Mouse (Mus musculus) cerebellum, postnatal 10 days (tissue): Measurements from ENCODE around the gene Col28a1.

Source experiments
- DNase-seq, 2 experiments: peaks; one replicate each; pipeline ENCODE4 v3.0.0; 2021; ENCODE audit warnings: mixed read lengths in 2 of 2

Gene Col28a1

GRCm38 (mm10) chr6:8118577-8118976 lies 73.8 kb downstream of the Col28a1 start:
- DNase-seq, result no peak

DNA sequence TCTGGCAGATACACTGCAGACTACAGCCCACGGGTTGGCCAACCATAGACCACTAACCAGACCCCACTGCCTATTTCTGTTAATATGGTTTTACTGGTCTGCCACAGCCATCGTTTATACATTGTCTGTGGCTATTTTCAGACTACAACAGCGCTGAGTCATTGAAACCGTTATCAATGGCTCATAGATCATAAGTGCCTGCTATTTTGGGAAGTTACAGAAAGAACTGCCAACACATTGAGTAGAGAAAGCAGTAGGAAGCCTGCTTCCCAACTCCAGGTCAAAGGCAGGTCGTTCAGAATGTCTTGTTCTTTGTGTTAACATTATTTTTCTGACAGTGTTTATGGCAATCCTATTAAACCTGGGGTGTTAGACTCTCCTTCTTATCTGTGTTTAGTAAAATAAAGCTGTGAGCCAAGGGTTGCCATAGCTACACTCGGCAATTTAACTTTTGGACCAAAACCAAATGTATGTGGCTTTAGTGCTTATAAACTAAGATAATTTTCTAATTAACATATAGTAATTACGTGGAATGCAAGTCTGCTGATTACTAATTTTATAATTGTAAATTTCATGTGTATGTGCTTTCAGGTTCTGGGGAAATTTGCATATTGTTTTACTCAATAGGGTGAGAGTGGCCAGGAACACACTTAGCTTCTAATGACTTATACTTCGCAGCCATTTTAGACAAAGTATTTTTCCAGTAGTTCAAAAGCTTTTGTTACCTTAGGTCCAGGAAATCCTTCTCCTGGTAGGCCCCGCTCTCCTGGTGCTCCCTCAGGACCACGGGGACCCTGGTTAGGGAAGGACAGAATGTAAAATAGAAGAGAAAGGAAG lies 86.3 kb downstream of the Col28a1 start:
- DNase-seq, result no peak

DNA sequence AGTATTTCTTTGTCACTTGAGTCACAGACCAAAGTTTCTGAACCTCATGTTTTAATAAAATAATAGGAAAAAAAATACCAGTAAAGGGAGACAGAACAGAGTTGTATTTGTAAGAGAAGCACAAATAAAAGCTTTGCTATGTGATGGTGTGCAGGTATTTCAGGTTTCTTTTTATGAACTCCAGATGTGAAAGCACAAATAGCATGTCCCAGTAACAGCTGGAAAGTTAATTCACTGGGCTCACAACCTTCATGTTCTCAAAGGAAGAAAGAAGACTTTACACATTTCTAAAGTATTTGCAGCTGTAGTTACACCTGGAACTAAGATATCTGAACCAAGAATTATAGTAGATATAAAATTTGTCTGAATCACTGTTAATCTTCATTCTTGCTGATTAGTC lies 91.2 kb downstream of the Col28a1 start:
- no peak for DNase-seq

- peak; percentile 80 to 86 for DNase-seq
Measured at GRCm38 (mm10) chr6:8095856-8096255, 96.6 kb downstream of the Col28a1 start.

DNA sequence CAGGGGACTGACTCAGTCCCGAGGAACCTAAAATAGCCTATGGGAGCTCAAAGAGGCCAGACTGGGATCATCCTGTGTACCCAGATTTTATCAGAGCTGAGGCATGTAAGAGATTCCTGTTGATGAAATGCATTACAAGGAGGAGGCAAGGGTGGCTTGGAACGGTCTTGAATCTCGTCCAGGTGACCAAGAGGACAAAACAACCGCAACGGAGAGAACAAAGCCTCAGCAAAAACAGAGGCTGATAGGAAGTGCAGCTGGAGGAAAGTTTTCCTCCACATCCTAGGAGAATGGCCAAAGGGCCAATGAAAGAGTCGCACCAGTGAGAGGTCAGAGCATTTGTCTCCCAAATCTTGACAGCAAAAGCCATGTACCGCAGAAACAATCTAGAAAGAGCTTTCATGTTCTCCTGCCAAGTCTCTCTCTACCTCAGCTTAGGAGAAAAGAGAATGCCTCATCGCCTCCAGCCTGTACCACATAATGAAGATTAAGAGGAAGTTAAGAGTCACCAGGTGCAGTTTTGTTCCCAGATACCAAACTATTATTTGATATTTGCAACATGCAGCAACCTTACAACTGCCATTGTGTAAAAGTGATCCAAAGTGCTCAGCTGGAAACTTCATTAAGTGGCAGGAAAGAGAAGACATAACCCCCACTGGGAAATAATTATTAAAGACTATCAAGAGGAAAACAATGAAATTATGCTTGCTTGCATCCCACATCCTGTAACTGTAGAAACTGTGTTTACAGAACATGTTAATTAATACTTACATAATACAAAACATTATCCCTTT lies 98.1 kb downstream of the Col28a1 start:
- no peak for DNase-seq

- DNase-seq, result no peak
Measured at GRCm38 (mm10) chr6:8093556-8093955, 98.9 kb downstream of the Col28a1 start.

DNA sequence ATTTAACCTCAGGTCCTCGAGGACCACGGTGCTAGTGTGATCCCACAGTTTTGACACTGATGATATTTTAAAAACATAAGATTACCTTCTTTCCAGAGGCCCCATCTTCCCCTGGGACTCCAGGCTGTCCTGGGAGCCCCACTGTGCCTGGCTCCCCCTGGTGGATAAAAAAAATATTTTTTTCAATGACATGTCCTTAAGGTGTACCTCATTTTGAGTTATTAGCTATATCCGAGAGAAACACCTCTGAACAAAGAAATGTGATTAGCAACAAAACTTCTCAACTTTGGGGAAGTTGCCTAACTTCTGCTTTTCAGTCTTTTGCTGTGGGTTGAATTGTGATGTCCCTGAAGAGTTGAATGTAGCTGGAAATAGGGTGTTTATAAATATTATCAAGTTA lies 105.6 kb downstream of the Col28a1 start:
- DNase-seq, result peak; percentile 42 to 76

DNA sequence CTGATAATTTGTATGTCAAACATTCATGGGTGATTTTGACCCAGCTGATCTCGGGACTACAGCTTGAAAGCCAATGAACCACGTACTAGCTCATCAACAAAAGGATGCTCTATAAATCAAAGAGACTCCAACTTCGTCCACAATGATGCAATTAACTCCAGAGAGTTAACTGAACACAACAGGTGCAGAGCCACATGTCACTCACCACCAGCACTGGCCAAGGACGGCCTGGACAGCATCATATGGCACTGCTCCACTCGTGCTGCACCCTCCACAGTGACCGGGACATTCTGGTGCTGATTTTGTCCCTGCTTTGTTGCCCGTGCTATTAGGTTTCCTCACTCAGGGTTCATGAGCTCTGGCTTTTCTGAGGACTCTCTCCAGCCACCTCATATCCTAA lies 107.6 kb downstream of the Col28a1 start:
- DNase-seq, result peak in 1 of 2 experiments; percentile 34

DNA sequence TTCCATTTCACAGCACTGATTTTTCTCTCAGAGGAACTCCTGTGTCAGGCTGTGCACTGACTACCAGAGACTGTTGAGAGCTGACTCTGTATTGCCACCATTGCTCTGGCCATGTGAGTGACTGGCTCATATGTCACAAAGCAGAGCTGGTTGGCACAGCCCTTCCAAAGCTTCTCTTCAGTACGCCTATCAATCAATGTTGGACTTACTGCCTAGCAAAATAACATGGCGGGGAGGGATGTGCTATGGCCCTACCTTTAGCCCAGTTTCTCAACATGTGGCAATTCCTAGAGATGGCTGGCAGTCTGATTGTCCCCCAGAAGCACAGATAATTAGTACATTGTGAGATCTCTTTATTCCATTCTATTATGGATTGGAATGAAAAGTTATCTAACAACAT lies 109.2 kb downstream of the Col28a1 start:
- DNase-seq, result no peak

DNA sequence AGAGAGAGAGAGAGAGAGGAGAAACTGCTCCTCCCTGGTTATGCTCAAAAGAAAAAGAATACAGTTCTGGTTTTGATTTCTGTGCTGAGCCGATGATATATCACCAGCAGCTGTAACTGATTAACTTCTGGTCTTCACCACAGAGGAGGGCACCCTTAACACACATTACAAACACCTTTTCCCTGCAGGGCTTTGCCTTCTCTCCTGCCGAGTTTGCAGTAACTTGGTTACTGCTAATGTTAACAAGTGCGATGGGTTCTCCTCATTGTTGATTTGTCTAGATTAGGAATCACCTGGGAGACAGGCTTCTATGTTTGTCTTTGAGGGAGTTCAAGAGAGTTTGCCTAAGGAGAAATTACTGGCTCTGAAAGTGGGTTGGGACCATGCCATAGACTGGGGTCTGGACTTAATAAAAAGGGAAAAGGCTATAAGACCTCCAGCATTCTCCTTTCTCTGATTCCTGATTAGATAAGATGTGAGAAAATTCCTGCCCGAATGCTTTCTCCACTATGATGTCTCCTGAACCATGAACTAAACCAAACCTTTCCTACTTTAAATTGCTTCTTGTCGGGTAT lies 114.8 kb downstream of the Col28a1 start:
- DNase-seq, result no peak

GRCm38 (mm10) chr6:8074914-8075313 lies 117.5 kb downstream of the Col28a1 start:
- DNase-seq, result no peak

GRCm38 (mm10) chr6:8068979-8069378 lies 123.4 kb downstream of the Col28a1 start:
- no peak for DNase-seq

DNA sequence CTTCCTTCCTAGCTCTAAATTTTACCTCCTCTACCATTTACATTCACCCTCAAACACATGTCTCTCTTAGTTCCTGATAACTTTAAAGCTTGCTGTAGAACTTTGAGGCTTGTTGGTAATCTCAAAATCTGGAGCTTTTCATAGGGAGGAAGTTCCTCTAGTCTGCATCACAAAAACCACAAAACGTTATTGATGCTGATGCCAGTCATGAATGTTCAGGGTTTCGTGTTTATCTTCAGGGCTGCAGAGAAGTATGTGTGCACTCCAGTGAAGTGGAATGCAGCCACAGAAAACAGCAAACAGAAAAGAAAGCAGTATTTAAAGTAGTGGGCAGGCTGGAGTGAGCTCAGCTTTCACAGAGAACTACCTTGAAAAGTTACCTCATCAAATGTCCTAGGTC lies 124.0 kb downstream of the Col28a1 start:
- DNase-seq, result no peak

- DNase-seq, result no peak
Measured at GRCm38 (mm10) chr6:8067124-8067523, 125.3 kb downstream of the Col28a1 start.

DNA sequence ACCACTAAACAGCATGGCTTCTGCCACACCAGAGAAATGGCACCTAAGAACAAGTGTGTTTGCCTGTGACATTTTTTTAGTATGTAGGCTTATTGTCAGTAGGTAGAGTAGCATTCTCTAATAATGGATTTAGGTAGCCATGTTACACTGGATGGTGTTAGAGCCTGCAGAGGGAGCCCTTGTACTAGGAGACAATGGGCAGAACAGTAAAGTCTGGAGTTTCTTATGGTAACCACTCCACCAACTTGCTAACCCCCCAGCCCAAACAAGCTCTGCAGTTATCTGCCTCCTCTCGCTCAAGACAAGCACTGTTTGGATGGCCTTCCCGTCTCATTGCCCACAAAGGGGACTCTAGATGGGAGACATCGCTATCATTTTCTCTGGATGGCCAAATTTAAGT lies 126.2 kb downstream of the Col28a1 start:
- peak; percentile 81 to 82 for DNase-seq

- DNase-seq, result no peak
Measured at GRCm38 (mm10) chr6:8059199-8059598, 133.2 kb downstream of the Col28a1 start.

GRCm38 (mm10) chr6:8048216-8048615 lies 144.2 kb downstream of the Col28a1 start:
- DNase-seq, result no peak

- DNase-seq, result no peak
Measured at GRCm38 (mm10) chr6:8046446-8046845, 146.0 kb downstream of the Col28a1 start.

- DNase-seq, result no peak
Measured at GRCm38 (mm10) chr6:8045825-8046224, 146.6 kb downstream of the Col28a1 start.

DNA sequence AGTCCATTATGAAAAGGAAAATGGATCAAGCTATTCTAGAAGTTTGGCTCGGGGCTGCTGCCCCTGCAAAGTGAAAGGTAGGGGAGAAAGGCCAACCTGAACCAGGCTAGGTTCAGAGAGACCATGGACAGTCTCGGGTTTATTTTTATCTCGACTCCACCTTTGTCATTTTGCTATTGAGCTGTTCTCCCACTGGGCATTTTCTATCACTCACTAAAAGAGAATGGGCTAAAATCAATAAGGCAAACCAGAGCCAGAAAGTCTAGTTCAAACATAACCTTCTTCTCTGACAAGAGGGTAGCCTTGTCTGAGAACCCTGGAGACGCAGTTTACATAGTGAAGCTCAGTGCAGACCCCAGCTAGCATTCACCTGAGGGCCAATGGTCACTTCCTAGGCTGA lies 163.7 kb downstream of the Col28a1 start:
- DNase-seq, result no peak

DNA sequence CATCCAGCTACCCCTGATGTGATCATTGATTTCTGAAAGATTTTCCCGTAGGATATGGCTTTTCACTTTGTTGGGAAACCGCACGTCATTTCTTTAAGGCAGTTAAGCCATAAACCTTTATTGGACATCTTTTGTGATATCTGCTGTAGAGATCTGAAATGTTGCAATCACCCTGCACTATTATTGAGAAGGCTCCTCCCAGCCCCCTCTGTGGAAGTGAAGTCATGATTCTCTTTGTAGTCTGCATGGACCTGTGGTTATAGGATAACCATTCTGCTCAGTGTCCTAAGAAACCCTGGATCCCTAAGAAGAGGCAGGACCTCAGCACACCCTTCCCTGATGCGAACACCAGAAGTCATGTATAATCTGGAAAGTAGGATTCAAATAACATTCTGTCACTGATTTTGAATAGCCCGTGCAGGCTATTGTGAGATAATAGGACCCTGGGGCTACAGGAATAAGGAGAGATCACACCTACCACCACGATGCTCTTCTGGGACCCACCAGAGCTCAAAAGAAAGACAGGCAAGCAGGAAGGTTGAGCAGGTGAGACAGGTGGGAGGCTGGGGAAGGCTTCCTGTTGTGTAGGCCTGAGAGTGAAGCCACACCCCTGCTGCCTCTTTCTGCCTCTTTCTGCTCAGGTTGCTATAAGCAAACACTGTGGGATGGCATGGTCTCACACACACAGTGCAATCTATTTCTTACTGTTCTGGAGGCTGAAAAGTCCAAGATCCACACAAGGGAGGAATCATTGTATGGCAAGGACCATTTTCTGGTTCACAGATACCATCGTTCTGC lies 166.9 kb downstream of the Col28a1 start:
- no peak for DNase-seq

GRCm38 (mm10) chr6:8023527-8023926 lies 168.9 kb downstream of the Col28a1 start:
- no peak for DNase-seq

GRCm38 (mm10) chr6:7994736-7995135 lies 197.7 kb downstream of the Col28a1 start:
- DNase-seq, result no peak
